Mouse (Mus musculus) adrenal gland, postnatal 25 days (tissue): Measurements from ENCODE around the gene Dera. TPM values are rescaled to one million over a fixed set of nuclear protein-coding genes. Genes with fewer than 3 reads are reported as not detected.
A peak's percentile ranks its signal among the peaks of the same experiment; 100 is the strongest.

Experiments used
- DNase-seq: peaks from one replicate; pipeline ENCODE4 v3.0.0; 2021; ENCODE audit warnings: mixed read lengths
- total RNA-seq: library from RNA; stranded (reverse); gene quantifications from 2 replicates; pipeline ENCODE4 v1.2.3, GENCODE M21; 2021

Gene Dera
- total RNA-seq, 1 experiment from 2014 or later, result 30.0 TPM

GRCm38 (mm10) chr6:137757891-137758290 is 3.5 kb downstream of the Dera start:
- no peak for DNase-seq

- DNase-seq, result no peak
Measured at GRCm38 (mm10) chr6:137759681-137760080, 5.3 kb downstream of the Dera start.

- DNase-seq, result no peak
Measured at GRCm38 (mm10) chr6:137760966-137761365, 6.6 kb downstream of the Dera start.

- no peak for DNase-seq
Measured at GRCm38 (mm10) chr6:137764572-137765210, 10.3 kb downstream of the Dera start.

GRCm38 (mm10) chr6:137766177-137766576 is 11.8 kb downstream of the Dera start:
- no peak for DNase-seq

- DNase-seq, result no peak
Measured at GRCm38 (mm10) chr6:137771621-137772250, 17.4 kb downstream of the Dera start.

GRCm38 (mm10) chr6:137772918-137773636 is 18.7 kb downstream of the Dera start:
- DNase-seq, result no peak

- DNase-seq, result no peak
Measured at GRCm38 (mm10) chr6:137773637-137774028, 19.3 kb downstream of the Dera start.

GRCm38 (mm10) chr6:137774166-137774565 is 19.8 kb downstream of the Dera start:
- no peak for DNase-seq

GRCm38 (mm10) chr6:137775159-137775558 is 20.8 kb downstream of the Dera start:
- no peak for DNase-seq

GRCm38 (mm10) chr6:137776981-137777380 is 22.6 kb downstream of the Dera start:
- DNase-seq, result no peak

GRCm38 (mm10) chr6:137783899-137784637 is 29.7 kb downstream of the Dera start:
- DNase-seq, result no peak

- DNase-seq, result no peak
Measured at GRCm38 (mm10) chr6:137788976-137789590, 34.7 kb downstream of the Dera start.

GRCm38 (mm10) chr6:137789658-137790057 is 35.3 kb downstream of the Dera start:
- no peak for DNase-seq

- DNase-seq, result no peak
Measured at GRCm38 (mm10) chr6:137795494-137795893, 41.1 kb downstream of the Dera start.

GRCm38 (mm10) chr6:137796596-137797567 is 42.5 kb downstream of the Dera start:
- DNase-seq, result no peak

GRCm38 (mm10) chr6:137799253-137799652 is 44.9 kb downstream of the Dera start:
- DNase-seq, result peak; percentile 17

- no peak for DNase-seq
Measured at GRCm38 (mm10) chr6:137803456-137804005, 49.2 kb downstream of the Dera start.

- no peak for DNase-seq
Measured at GRCm38 (mm10) chr6:137804121-137804520, 49.8 kb downstream of the Dera start.

GRCm38 (mm10) chr6:137804606-137805005 is 50.3 kb downstream of the Dera start:
- no peak for DNase-seq

- no peak for DNase-seq
Measured at GRCm38 (mm10) chr6:137806342-137806741, 52.0 kb downstream of the Dera start.
